ENCODE assay signal across 9 mouse cellular contexts in the genomic region with DNA sequence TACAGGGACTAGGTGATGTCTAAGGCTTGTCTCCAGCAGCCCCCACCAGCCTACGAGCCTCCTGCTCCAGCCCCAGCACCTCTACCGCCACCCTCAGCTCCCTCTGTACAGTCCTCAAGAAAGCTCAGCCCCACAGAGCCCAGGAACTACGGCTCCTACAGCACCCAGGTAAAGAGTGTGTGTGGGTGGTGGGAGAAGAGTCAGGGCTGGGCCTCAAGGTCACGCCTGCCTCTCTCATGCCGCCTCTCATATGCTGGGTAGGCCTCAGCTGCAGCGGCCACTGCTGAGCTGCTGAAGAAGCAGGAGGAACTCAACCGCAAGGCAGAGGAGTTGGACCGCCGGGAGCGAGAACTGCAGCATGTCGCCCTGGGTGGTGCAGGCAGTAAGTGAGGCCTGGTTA. TPM values are rescaled to one million over a fixed set of nuclear protein-coding genes. Genes with fewer than 3 reads are reported as not detected.
DNase-seq lines count a peak whose midpoint lies in the region; ATAC-seq and TF ChIP-seq lines count a peak whose summit lies in the region.
"Had no signal": no experiment of that assay in that cellular context is flagged by ENCODE, and none has a peak within 500 bp of the region (broad histone marks: within the 10 kb centered on the region; RNA-seq: fewer than 3 reads in every experiment).

No protein-coding gene starts in this region.

- no peak overlapping the region for H3K4me3 ChIP-seq in kidney, embryonic 14.5 days (ENCODE audit: low read length)
- H3K4me3 ChIP-seq in embryonic facial prominence, embryonic 11.5 days (ENCODE audit: low read depth, low read length) = peak overlapping the region; percentile 80; the same call in 1 of the 2 replicates
- no peak overlapping the region for H3K4me3 ChIP-seq in limb, embryonic 14.5 days (replicated peaks; ENCODE audit: low read length)

- H3K4me1 ChIP-seq in kidney, embryonic 14.5 days (ENCODE audit: control insufficient read depth, insufficient read depth, low read length) = peaks cover 18% of the 10 kb centered on the region
- peaks cover 5% of the 10 kb centered on the region; the same call in 1 of the 2 replicates for H3K4me1 ChIP-seq in embryonic facial prominence, embryonic 11.5 days (ENCODE audit: control insufficient read depth, insufficient read depth, low read length)
- H3K4me1 ChIP-seq in limb, embryonic 14.5 days (ENCODE audit: control insufficient read depth, insufficient read depth, low read length) = peaks cover 15% of the 10 kb centered on the region

- H3K36me3 ChIP-seq in kidney, embryonic 14.5 days (ENCODE audit: control insufficient read depth, insufficient read depth, low read length) = peaks cover 65% of the 10 kb centered on the region
- peaks cover 19% of the 10 kb centered on the region for H3K36me3 ChIP-seq in embryonic facial prominence, embryonic 11.5 days (replicated peaks; ENCODE audit: control insufficient read depth, insufficient read depth, low read depth, low read length)
- H3K36me3 ChIP-seq in limb, embryonic 14.5 days (ENCODE audit: control insufficient read depth, insufficient read depth, low read length) = peaks cover 64% of the 10 kb centered on the region

- no peaks in the 10 kb centered on the region for H3K9me3 ChIP-seq in kidney, embryonic 14.5 days (ENCODE audit: control insufficient read depth, low read length)
- H3K9me3 ChIP-seq in embryonic facial prominence, embryonic 11.5 days (replicated peaks; ENCODE audit: control insufficient read depth, low read length) = no peaks in the 10 kb centered on the region
- H3K9me3 ChIP-seq in limb, embryonic 14.5 days (ENCODE audit: control insufficient read depth, low read length) = no peaks in the 10 kb centered on the region

- peak overlapping the region; percentile 18; the same call in 1 of the 2 replicates for H3K9ac ChIP-seq in kidney, embryonic 14.5 days (ENCODE audit: low read depth, low read length)
- no peak overlapping the region for H3K9ac ChIP-seq in embryonic facial prominence, embryonic 11.5 days (replicated peaks; ENCODE audit: low read length)
- 0 out of 2 replicates have a peak overlapping the region, but pooled peaks have one; percentile 5 for H3K9ac ChIP-seq in limb, embryonic 14.5 days (ENCODE audit: low read depth, low read length, severe bottlenecking)

- H3K27me3 ChIP-seq in kidney, embryonic 14.5 days (ENCODE audit: control insufficient read depth, insufficient read depth, low read length) = no peaks in the 10 kb centered on the region
- no peaks in the 10 kb centered on the region for H3K27me3 ChIP-seq in embryonic facial prominence, embryonic 11.5 days (ENCODE audit: control insufficient read depth, insufficient read depth, low read length)
- H3K27me3 ChIP-seq in limb, embryonic 14.5 days (ENCODE audit: control insufficient read depth, insufficient read depth, low read length) = no peaks in the 10 kb centered on the region

- no peak overlapping the region for H3K4me2 ChIP-seq in kidney, embryonic 14.5 days (replicated peaks; ENCODE audit: low read depth, low read length)
- H3K4me2 ChIP-seq in embryonic facial prominence, embryonic 11.5 days (ENCODE audit: low read depth, low read length) = no peak overlapping the region; the same call in 1 of the 2 replicates
- H3K4me2 ChIP-seq in limb, embryonic 14.5 days (replicated peaks; ENCODE audit: low read depth, low read length, severe bottlenecking) = no peak overlapping the region

- H3K27ac ChIP-seq in kidney, embryonic 14.5 days (ENCODE audit: low read depth, low read length) = no peak overlapping the region
- no peak overlapping the region for H3K27ac ChIP-seq in embryonic facial prominence, embryonic 11.5 days (replicated peaks; ENCODE audit: low read depth, low read length)
- no peak overlapping the region for H3K27ac ChIP-seq in limb, embryonic 14.5 days (replicated peaks; ENCODE audit: low read depth, low read length)
- H3K27ac ChIP-seq: stomach, postnatal 0 days had no signal

- 89% methylated on average over 11 of the region's 11 CpGs for WGBS in kidney, embryonic 14.5 days
- WGBS in embryonic facial prominence, embryonic 11.5 days = 93% methylated on average over 11 of the region's 11 CpGs
- 87% methylated on average over 11 of the region's 11 CpGs for WGBS in limb, embryonic 14.5 days

- no peak for ATAC-seq in CD4-positive, CD25-positive, alpha-beta regulatory T cell, adult 4 months
- ATAC-seq in kidney, embryonic 14.5 days (ENCODE audit: low FRiP score, low TSS enrichment) = no peak
- no peak for ATAC-seq in embryonic facial prominence, embryonic 11.5 days (replicated peaks; ENCODE audit: insufficient number of reproducible peaks, low FRiP score, low TSS enrichment, low read depth)
- no peak for ATAC-seq in limb, embryonic 14.5 days (ENCODE audit: low FRiP score, low read depth)

- no peak for TF ChIP-seq POLR2A in limb, embryonic 14.5 days (IDR thresholded peaks at IDR 0.05; ENCODE audit: borderline replicate concordance, extremely low read depth, insufficient read depth, insufficient read length)

- peak; percentile 51 for DNase-seq in CD4-positive, CD25-positive, alpha-beta regulatory T cell, adult 2 months (ENCODE audit: low read depth, low spot score)
- DNase-seq in kidney, adult 18-20 months = no peak
- DNase-seq in embryonic facial prominence, embryonic 11.5 days (ENCODE audit: low spot score) = no peak
- no peak for DNase-seq in limb, embryonic 14.5 days (ENCODE audit: low spot score)
- no peak for DNase-seq in ovary, postnatal 10 days (ENCODE audit: low spot score)
- no peak for DNase-seq in c-Kit-positive CD71-positive TER-119-positive erythroid progenitor cells, embryonic 14.5 days (ENCODE audit: low spot score)

RNA-seq across cellular contexts. Expression of gene Scamp3, which starts 1.8 kb away (rescaled TPM):
- 100 to 1,000 TPM; 177 to 239 TPM for polyA plus RNA-seq in CD4-positive, CD25-positive, alpha-beta regulatory T cell, adult 4 months (2017; shearing (Covaris generic))
- polyA plus RNA-seq in kidney, embryonic 14.5 days (2014; fragmentation: Nextera tagmentation; extraction: Ambion mirVana) = 84.6 and 107 TPM in 2 replicates
- 80.5 and 91.1 TPM in 2 replicates for polyA plus RNA-seq in embryonic facial prominence, embryonic 11.5 days (2014; fragmentation: Nextera tagmentation; extraction: Ambion mirVana)
- polyA plus RNA-seq in limb, embryonic 14.5 days (2012; rRNA removed) = 114 and 156 TPM in 2 replicates
- polyA plus RNA-seq in limb, embryonic 14.5 days (2014; fragmentation: Nextera tagmentation; extraction: Ambion mirVana) = 93.9 and 96.0 TPM in 2 replicates

RNA-seq across cellular contexts. Expression of gene Fam189b, which starts 3.9 kb away (rescaled TPM):
- polyA plus RNA-seq in CD4-positive, CD25-positive, alpha-beta regulatory T cell, adult 4 months (2017; shearing (Covaris generic)) = 100 to 1,000 TPM; 209 to 296 TPM
- polyA plus RNA-seq in kidney, embryonic 14.5 days (2014; fragmentation: Nextera tagmentation; extraction: Ambion mirVana) = 34.5 and 49.3 TPM in 2 replicates
- 15.3 and 19.4 TPM in 2 replicates for polyA plus RNA-seq in embryonic facial prominence, embryonic 11.5 days (2014; fragmentation: Nextera tagmentation; extraction: Ambion mirVana)
- 95.5 and 124 TPM in 2 replicates for polyA plus RNA-seq in limb, embryonic 14.5 days (2012; rRNA removed)
- polyA plus RNA-seq in limb, embryonic 14.5 days (2014; fragmentation: Nextera tagmentation; extraction: Ambion mirVana) = 34.5 and 34.8 TPM in 2 replicates

RNA-seq across cellular contexts. Expression of gene Clk2, which starts 14.5 kb away (rescaled TPM):
- 10 to 100 TPM; 15.7 to 23.0 TPM for polyA plus RNA-seq in CD4-positive, CD25-positive, alpha-beta regulatory T cell, adult 4 months (2017; shearing (Covaris generic))
- polyA plus RNA-seq in kidney, embryonic 14.5 days (2014; fragmentation: Nextera tagmentation; extraction: Ambion mirVana) = 33.8 and 35.1 TPM in 2 replicates
- 28.2 and 28.5 TPM in 2 replicates for polyA plus RNA-seq in embryonic facial prominence, embryonic 11.5 days (2014; fragmentation: Nextera tagmentation; extraction: Ambion mirVana)
- 152 and 155 TPM in 2 replicates for polyA plus RNA-seq in limb, embryonic 14.5 days (2012; rRNA removed)
- polyA plus RNA-seq in limb, embryonic 14.5 days (2014; fragmentation: Nextera tagmentation; extraction: Ambion mirVana) = 26.5 and 34.2 TPM in 2 replicates

RNA-seq across cellular contexts. Expression of gene Hcn3, which starts 19.1 kb away (rescaled TPM):
- polyA plus RNA-seq in CD4-positive, CD25-positive, alpha-beta regulatory T cell, adult 4 months (2017; shearing (Covaris generic)) = 1 to 10 TPM; 1.3 to 2.4 TPM
- polyA plus RNA-seq in kidney, embryonic 14.5 days (2014; fragmentation: Nextera tagmentation; extraction: Ambion mirVana) = 0.49 and 0.73 TPM in 2 replicates
- 1.2 and 2.4 TPM in 2 replicates for polyA plus RNA-seq in embryonic facial prominence, embryonic 11.5 days (2014; fragmentation: Nextera tagmentation; extraction: Ambion mirVana)
- polyA plus RNA-seq in limb, embryonic 14.5 days (2012; rRNA removed) = 4.6 and 8.9 TPM in 2 replicates
- 1.5 and 1.6 TPM in 2 replicates for polyA plus RNA-seq in limb, embryonic 14.5 days (2014; fragmentation: Nextera tagmentation; extraction: Ambion mirVana)

RNA-seq across cellular contexts. Expression of gene Gba, which starts 23.7 kb away (rescaled TPM):
- 100 to 1,000 TPM in 1 of 2 experiments, 10 to 100 TPM in 1; 81.2 to 128 TPM for polyA plus RNA-seq in CD4-positive, CD25-positive, alpha-beta regulatory T cell, adult 4 months (2017; shearing (Covaris generic))
- polyA plus RNA-seq in kidney, embryonic 14.5 days (2014; fragmentation: Nextera tagmentation; extraction: Ambion mirVana) = 32.0 and 37.4 TPM in 2 replicates
- 34.6 TPM in 2 replicates for polyA plus RNA-seq in embryonic facial prominence, embryonic 11.5 days (2014; fragmentation: Nextera tagmentation; extraction: Ambion mirVana)
- 51.2 and 68.0 TPM in 2 replicates for polyA plus RNA-seq in limb, embryonic 14.5 days (2012; rRNA removed)
- polyA plus RNA-seq in limb, embryonic 14.5 days (2014; fragmentation: Nextera tagmentation; extraction: Ambion mirVana) = 48.1 and 53.3 TPM in 2 replicates
